ENCODE assay signal across 14 mouse cellular contexts in genomic region chr12:29823766-29824417, GRCm38 (mm10).
DNase-seq lines count a peak whose midpoint lies in the region; ATAC-seq and TF ChIP-seq lines count a peak whose summit lies in the region.
"Had no signal": no experiment of that assay in that cellular context is flagged by ENCODE, and none has a peak within 500 bp of the region (broad histone marks: within the 10 kb centered on the region; RNA-seq: fewer than 3 reads in every experiment).

No protein-coding gene starts in this region.

- WGBS in forebrain, embryonic 15.5 days = 56% methylated on average over 10 of the region's 10 CpGs
- 84% methylated on average over 10 of the region's 10 CpGs for WGBS in forebrain, embryonic 12.5 days

- H3K4me1 ChIP-seq in forebrain, embryonic 15.5 days = peaks cover 37% of the 10 kb centered on the region
- H3K4me1 ChIP-seq in forebrain, embryonic 12.5 days = peaks cover 17% of the 10 kb centered on the region
- H3K4me1 ChIP-seq: heart, embryonic 15.5 days; limb, embryonic 13.5 days had no signal

- H3K9ac ChIP-seq in forebrain, embryonic 15.5 days (replicated peaks) = no peak overlapping the region
- H3K9ac ChIP-seq in forebrain, embryonic 12.5 days = no peak overlapping the region
- H3K9ac ChIP-seq: heart, embryonic 15.5 days; limb, embryonic 13.5 days had no signal

- H3K27ac ChIP-seq in forebrain, embryonic 15.5 days (replicated peaks) = peak overlapping the region; percentile 70
- no peak overlapping the region for H3K27ac ChIP-seq in forebrain, embryonic 12.5 days
- H3K27ac ChIP-seq in left cerebral cortex, adult 2 months = peak overlapping the region; percentile 54
- H3K27ac ChIP-seq: embryonic facial prominence, embryonic 10.5 days; heart, embryonic 15.5 days; limb, embryonic 13.5 days had no signal

- intact Hi-C loops in left cerebral cortex, adult 2 months (cut with DNase I) = no loop called here

- H3K9me3 ChIP-seq in forebrain, embryonic 15.5 days = no peaks in the 10 kb centered on the region
- H3K9me3 ChIP-seq in forebrain, embryonic 12.5 days = no peaks in the 10 kb centered on the region
- H3K9me3 ChIP-seq: embryonic facial prominence, embryonic 10.5 days; heart, embryonic 15.5 days; limb, embryonic 13.5 days had no signal

- no peak for DNase-seq in left cerebral cortex, adult 2 months (ENCODE audit: extremely low spot score in 1 of 2, low spot score in 2 of 2)
- DNase-seq in left cerebral cortex, adult 9 months (ENCODE audit: low spot score in 2 of 2) = no peak
- DNase-seq in brain, adult 2 months (ENCODE audit: low read depth, low spot score) = peak; percentile 68
- DNase-seq in lung, postnatal 10 days = peak; percentile 41
- no peak for DNase-seq in retina, postnatal 1 day
- DNase-seq: cerebellum, adult 8-10 months; kidney, postnatal 25 days had no signal

- no peak overlapping the region for H3K4me2 ChIP-seq in forebrain, embryonic 15.5 days (replicated peaks)
- H3K4me2 ChIP-seq in forebrain, embryonic 12.5 days = no peak overlapping the region
- H3K4me2 ChIP-seq: heart, embryonic 15.5 days; limb, embryonic 13.5 days had no signal

- ATAC-seq in forebrain, embryonic 15.5 days (replicated peaks) = no peak
- ATAC-seq in forebrain, embryonic 12.5 days (ENCODE audit: low FRiP score) = no peak
- ATAC-seq in cerebellum, adult (ENCODE audit: insufficient number of reproducible peaks, low FRiP score, low TSS enrichment) = no peak
- ATAC-seq: intestine, postnatal 0 days had no signal

- no peak overlapping the region for H3K4me3 ChIP-seq in forebrain, embryonic 15.5 days
- H3K4me3 ChIP-seq in forebrain, embryonic 12.5 days (replicated peaks) = no peak overlapping the region
- H3K4me3 ChIP-seq in left cerebral cortex, adult 2 months = no peak overlapping the region
- H3K4me3 ChIP-seq: embryonic facial prominence, embryonic 10.5 days; heart, embryonic 15.5 days; limb, embryonic 13.5 days had no signal

- H3K36me3 ChIP-seq in forebrain, embryonic 15.5 days = peaks cover 4% of the 10 kb centered on the region; the same call in 1 of the 2 replicates
- H3K36me3 ChIP-seq in forebrain, embryonic 12.5 days (replicated peaks) = no peaks in the 10 kb centered on the region
- H3K36me3 ChIP-seq: embryonic facial prominence, embryonic 10.5 days; heart, embryonic 15.5 days; limb, embryonic 13.5 days had no signal

- H3K27me3 ChIP-seq in forebrain, embryonic 15.5 days = no peaks in the 10 kb centered on the region
- no peaks in the 10 kb centered on the region for H3K27me3 ChIP-seq in forebrain, embryonic 12.5 days
- H3K27me3 ChIP-seq: heart, embryonic 15.5 days; limb, embryonic 13.5 days had no signal

- TF ChIP-seq CTCF in left cerebral cortex, adult 2 months (IDR thresholded peaks at IDR 0.05) = no peak

Comparison
In these comparisons a context has a peak if more than half of its experiments do, and no peak if none do; other contexts are left out.
1. DNase-seq: peak in brain, adult 2 months (single experiment) and lung, postnatal 10 days (single experiment); none in left cerebral cortex, adult 2 months (0 of 2), left cerebral cortex, adult 9 months (0 of 2) and retina, postnatal 1 day (single experiment).